Mouse (Mus musculus) c-Kit-negative CD71-positive TER-119-positive erythroid progenitor cells, embryonic 14.5 days (primary cell): ENCODE measurements around the gene Iqgap2.

Experiments
- DNase-seq: peaks from one replicate; pipeline ENCODE4 v3.0.0-alpha.2; 2013; ENCODE audit warnings: low read depth, low spot score

Iqgap2 gene

DNA sequence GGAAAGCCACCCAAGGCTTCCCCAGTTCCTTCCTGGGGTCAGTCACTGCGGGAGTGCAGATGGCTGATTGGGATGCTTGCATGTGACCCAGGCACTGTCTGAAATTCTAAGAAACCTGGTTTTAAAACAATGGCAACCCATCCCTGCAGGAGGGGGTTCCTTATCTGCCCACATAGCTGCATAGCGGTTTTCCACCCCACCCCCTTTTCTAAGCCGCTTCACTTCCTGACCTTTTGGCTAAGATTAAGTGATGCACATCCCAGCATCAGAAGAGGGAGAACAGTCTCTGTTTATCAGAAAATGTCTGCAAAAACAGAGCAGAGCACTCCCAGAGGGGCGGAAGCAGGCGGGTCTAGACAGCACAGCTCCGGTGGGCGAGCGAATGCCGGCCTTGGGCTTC, 234.6 kb downstream of the Iqgap2 start:
- no peak for DNase-seq

DNA sequence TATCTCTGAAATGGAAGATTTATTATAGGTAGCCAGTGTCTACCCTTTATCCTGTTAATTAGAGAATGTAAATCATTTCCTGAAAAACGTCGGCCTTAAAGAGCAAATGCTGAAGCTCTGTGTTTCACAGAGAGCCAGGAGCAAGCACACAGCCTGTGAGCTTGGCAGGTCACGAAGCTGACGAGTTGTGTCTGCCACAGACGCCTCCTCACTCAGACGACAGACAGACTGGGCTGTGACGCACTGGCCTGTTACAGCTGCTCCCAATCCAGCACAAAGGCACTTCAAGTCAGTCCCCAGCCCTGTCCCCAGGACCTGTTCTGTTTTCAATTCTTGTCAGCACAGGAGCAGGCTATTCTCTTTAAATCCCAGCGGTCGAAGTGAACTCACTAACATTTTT, 236.4 kb downstream of the Iqgap2 start:
- no peak for DNase-seq

DNA sequence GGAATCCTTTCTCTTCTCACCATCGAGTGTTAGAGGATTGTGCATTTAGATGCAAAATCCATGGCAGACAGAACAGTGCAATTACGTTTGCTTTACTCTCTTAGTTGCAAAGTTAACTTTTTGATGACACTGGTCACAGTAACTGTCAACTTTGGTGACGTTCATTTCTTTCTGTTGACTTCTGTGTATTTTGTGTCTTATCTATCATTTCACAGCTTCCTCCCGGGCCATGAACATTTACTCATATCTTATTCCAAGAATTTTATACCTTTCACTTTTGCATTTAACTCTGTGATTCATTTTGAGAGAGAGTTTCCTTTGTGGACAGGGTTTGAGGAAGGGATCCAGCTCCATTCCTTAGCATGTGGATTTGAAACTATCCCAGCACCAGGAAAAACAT, 238.0 kb downstream of the Iqgap2 start:
- DNase-seq, result no peak

DNA sequence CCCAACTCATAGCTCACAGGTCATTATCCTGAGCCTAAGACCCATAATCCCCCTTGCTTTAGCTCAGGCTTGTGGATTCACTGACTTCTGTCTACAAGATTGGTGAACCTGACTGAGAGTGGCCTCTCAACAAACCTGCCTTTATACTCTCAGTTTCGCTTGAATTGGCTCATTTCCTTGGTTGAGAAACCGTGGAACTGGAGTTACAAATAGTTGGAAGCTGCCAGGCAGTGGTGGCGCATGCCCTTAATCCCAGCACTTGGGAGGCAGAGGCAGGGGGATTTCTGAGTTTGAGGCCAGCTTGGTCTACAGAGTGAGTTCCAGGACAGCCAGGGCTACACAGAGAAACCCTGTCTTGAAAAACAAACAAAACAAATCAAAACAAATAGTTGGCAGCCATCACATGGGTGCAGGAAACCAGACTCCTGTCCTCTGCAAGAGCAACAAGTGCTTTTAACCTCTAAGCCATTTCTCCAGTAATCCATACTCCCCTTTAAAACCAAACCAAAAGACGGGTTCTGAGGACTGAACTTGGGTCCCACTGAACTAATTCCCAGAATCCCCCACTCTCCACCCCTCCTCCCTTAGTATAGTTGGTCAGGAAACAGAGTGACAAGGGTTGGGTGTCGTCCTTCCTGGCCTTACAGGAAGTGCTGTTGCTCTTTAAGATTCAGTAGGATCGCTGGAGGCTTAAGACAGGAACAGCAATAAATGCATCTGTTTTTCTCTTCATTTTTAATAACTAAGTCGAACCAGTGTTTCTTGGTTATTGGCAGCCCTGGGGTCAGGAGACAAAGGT, 239.7 kb downstream of the Iqgap2 start:
- DNase-seq, result no peak

DNA sequence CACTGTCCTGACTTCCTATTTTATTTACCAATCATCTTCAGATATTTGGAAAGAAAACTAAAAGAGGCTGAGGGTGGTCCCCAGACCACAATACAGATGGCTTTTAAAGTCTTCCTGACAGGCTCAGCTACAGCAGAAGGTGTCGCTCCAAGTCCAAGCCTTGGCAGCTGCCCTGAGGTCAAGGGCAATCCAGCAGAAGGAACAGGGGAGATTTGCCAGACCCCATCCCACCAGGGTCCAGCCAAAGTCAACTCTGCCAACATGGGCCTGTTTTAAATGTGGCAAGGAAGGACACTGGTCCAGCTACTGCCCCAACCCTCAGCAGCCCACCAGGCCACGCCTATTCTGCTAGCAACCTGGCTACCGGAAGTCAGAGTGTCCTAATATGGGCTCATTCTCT, 241.8 kb downstream of the Iqgap2 start:
- no peak for DNase-seq

DNA sequence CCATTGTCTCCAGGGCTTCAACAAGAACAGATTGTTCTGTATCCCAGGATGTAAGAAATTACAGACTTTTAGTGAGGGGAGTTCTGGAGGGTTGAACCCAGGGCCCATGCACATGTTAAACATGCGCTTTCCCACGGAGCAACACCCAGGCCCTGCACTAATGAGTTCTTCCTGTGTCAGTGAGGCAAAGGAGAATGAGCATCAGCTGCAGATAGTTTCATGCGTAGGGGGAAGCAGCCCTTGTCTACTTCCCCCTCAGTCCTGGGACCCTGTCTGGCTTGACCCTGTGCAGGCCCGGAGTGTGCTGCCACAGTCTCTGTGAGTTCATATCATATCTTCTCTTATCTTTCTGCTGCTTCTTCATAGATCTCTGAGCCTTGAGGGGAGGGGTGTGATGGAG, 244.5 kb downstream of the Iqgap2 start:
- DNase-seq, result no peak

DNA sequence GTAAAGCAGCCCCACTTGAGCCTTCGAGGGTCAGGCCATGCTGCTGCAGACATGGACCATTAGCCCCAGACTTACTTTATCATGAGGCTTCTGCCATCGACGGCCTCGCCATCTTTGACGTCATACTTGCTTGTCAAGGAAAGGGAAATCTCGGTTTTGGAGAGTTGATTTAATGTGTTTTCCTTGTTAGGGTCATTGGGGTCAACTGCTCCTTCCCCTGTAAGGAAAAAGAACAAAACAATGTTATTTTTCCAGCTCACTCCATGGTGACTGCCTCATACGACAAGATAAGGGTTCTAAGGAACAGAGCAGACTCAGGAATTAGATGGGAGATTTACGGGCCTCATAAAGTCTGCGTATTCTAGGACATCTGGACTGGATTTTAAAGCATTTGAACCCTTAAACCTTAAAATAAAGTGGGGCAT, 245.0 kb downstream of the Iqgap2 start:
- no peak for DNase-seq

DNA sequence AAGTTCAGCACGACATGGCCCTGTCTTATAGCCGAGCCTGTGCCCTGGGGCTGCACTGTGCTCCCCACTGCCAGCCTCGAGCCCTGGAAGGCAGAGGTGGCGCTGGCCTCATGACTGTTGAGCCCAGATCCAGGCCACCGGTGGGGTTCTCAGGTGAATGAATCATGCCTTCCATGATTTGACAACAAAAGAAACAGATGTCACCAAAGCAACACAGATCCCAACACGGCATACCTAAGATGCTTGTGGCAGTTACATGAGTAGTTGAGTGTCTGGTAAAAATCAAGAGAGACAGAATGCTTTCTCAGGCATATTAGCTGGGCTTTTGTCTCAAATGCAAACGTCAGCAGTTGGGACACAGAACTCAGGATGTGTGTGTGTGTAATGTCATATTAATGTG, 248.0 kb downstream of the Iqgap2 start:
- DNase-seq, result no peak

DNA sequence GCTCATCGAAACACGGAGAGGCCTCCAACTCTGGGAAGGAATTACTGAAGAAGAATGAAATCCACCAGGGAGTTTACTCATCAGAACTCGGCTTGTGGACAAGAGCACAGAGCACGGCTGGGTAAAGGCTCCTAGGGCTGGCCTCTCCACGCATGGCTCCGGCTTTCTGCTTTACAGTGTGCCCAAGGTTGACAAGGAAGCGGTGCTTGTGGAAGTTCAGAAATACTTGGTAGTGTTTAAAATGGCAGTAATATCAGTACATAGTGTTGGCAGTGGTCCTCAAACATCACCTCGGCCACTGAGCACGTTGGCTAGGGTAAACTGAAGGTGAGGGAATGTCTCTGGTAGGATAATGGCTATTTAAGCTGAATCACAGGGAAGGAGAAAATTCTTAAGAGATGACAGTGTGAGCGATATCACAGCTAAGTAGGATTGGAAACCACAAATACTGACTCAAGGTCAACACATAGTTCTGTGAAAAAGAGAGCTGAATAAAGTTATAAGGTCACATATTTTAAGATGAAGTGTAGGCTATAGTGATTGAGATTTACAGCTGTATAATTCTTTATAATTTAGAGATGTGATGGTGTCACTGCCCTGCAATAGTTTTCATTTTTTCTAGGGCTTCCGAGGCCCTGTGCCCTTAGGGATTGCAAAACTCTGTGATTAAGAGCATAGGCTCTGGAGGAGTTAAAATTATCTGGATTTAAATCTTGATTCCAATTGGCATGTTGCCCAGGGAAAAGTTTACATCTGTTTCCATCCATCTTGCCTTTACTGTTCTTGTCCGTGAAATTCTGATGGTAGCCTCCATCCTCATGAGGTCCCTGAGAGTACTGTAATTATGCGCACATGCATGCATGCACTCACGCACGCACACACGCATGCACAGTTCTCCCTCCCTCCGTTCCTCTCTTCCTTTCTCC, 250.4 kb downstream of the Iqgap2 start:
- DNase-seq, result no peak

DNA sequence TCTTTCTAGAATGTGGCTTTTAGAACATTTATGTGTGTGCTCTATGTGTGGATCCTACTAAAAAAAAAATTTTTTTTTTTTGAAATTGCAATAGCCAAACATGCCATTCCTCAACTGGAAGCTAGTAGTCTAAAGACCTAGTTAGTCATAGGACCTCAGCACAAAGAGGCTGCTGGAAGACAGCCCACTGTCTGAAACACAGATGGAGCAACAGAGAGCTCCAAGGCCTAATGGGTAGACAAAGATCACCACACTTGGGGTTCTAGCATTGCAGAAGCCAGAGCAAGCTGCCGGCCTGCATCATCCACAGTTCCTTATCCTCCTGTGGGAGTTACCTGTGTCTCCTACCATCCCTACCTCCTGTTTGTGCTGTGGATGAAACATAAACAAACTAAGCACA, 251.3 kb downstream of the Iqgap2 start:
- no peak for DNase-seq

DNA sequence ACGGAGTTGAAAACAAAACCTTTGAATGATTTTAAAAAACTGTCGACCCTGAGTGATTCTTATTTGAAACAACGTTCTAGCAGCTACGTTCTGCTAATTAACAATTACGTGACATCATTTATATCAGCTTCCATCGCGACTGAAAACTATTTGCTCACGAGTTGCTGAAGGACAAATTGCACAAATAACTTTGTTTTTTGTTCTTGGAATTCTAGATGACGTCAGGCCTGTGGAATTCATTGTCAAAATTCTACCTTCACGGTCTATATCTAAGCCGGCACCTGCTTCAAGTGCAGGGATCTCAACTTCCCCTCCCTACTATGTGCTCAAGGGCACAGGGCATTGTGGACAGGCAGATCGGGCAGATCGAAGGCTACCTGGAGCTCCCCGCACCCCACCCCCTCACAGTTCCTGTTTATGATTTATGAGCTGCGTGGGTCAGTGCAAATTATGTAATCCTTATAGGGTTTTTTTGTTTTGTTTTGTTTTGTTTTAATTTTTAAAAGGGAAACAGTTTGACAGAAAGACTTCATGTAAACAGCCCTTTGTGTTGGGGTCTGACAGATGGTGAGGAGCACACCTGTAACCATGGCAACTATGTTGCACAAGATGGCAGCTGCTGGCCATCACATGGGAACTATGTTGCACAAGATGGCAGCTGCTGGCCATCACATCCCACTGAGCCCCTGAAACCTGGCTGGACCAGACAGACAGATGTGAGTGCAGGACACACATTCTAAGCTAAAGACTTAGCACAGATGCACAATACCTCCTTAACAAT, 252.2 kb downstream of the Iqgap2 start:
- no peak for DNase-seq

DNA sequence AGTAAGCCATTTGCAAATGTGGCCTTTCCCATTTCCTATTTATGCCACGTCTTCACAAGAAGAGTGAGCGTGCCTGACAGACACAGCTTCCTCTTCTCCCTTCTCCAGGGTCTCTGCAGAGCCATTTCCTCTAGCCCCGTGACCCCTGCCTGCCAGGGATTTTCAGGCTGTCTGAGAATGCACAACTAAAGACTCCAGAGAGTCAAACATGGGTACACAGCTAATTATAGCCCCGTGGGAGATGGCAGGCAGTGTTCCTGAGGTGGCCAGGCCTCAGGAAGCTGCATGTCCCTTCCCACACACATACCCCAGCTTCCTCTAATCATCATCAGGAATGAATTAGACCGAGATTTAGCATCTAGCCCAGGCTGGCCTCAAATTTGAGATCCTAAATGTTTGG, 252.8 kb downstream of the Iqgap2 start:
- no peak for DNase-seq

DNA sequence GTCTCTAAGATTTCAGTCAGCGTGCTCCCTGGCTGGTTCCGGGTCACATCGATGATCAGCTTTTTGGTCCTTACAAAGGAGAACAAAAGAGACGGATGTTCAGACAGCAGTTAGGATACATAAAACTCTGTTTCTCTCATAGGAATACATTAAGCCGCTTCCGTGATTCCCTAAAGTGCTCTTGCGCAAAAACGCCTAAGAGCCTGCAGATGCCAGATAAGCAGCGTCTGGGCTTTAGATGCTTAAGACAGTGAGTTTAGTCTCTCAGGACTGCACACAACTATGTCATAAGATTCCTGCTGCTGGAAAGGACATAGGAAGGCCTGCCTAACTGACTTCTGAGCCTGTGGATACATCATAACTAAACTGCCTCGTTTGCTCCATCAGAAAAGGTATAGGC, 254.0 kb downstream of the Iqgap2 start:
- DNase-seq, result no peak

DNA sequence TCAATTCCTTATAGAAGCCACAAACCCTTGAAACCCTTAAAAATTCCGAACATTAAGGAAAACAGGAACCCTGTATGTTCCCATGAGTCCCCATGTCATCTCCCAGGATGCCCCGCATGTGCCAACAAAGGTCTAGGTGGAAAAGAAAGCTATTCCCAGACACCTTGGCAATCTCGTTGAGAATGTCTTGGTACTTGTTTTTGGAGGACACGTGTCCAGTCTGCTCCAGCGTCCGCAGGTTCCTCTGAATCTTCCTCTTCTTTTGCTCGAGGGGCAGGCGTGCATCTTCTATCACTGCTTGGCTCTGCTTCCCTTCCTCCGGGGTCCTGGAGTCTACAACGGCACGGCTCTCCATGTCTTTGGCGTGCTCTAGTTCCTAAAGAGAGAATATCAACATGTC, 256.4 kb downstream of the Iqgap2 start:
- DNase-seq, result no peak

DNA sequence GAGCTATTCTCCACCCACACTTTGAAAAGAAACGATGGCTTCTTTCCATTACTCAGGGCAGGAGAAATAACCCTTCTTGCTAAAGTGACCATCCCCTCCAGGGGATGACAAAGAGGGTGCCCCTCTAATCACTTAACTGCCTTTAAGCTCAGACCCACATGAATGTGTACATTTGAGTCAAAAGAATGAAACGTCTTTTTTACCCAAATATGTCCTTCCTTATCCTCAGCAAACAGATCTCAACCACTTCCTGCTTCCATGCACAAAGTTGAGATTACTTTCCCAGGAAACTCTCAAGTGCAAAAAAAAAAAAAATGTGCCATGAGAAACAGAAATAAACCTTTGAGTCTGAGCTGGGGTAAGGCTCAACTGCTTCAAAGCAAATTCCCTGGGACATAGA, 257.3 kb downstream of the Iqgap2 start:
- DNase-seq, result no peak

DNA sequence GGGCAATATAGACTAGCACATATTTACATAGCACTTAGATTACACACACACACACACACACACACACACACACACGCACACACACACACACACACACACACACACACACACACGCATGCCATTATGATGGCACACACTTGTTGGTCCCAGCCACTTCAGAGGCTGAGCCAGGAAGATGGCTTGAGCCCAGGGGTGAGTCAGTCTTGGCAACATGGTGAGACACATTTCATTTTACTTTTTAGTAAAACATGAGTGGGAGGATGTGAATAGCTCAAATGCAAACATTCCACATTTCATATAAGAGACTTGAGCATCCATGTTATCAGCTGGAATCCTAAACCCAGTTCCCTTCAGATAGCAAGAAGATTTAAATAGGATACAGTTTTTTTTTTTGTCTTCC, 258.3 kb downstream of the Iqgap2 start:
- DNase-seq, result no peak

DNA sequence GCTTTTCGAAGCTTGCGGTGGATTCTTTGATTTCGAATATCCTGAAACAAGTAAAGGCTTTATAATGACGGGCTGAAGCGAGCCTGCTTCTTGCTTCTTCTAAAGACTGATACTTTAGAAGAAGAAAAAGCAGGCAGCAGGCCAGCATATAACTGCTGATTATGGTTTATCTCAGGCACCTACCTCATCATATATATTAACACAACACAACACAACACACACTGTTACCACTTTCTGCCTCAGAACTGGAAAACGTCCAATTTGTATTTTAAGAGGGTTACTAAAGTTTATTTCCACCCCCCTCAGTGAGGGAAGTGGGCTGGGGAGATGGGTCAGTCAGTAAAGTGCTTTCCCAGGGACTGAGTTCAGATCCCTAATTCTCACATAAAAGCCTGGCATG, 259.6 kb downstream of the Iqgap2 start:
- DNase-seq, result no peak

DNA sequence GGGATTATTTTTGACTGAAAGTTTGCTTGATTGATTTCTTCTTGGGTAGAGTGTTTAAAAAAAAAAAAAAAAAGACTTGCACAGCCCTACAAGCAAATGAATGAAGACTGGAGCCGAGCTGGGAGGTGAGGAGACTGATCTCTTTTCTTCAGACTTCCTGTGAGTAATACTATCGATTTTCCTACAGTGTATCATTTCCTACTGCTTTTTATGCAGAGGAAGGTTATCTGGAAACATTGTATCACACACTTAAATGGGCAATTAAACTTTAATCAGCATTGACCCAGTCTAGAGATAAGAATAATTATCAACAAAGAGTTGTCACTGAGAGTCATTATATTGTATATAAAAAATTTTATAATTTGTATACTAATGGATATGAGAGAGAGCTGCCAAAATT, 261.0 kb downstream of the Iqgap2 start:
- DNase-seq, result no peak

DNA sequence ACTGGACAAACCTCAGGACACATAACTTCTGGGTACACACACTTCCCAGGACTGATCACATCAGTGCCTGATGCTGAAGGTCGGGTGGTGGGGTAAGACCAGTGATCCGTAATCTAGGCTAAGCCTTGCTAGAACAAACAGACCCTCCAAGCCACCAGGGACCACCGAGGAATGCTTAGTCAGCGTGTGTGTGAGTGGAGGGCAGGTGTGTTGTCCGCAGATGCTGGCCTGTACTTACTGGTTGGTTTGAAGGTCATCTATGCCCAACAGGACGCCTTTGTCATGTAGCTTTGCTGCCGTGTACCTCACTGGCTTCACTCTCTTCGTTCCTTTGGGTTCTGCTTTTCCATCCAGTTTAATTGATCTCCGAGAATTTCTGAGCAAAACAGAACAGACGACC, 262.0 kb downstream of the Iqgap2 start:
- no peak for DNase-seq

DNA sequence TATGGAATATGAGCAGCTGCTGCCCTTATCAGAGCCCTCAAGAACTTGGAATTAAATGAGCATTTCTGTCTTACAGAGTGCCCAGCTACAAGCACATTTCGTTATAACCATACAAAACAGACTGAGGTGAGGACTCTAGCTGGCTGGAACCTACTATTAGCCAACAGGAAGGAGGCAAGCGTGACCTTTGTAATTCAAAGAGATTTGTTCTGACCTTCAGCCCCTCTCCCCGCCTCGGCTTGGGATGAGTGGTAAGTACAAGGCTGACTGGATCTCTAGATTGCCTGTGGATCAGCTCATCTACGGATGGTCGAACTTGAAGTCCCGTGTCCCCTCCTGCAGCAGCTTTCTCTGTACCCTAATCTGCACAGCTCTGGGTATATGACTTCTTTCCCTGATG, 265.0 kb downstream of the Iqgap2 start:
- DNase-seq, result no peak

DNA sequence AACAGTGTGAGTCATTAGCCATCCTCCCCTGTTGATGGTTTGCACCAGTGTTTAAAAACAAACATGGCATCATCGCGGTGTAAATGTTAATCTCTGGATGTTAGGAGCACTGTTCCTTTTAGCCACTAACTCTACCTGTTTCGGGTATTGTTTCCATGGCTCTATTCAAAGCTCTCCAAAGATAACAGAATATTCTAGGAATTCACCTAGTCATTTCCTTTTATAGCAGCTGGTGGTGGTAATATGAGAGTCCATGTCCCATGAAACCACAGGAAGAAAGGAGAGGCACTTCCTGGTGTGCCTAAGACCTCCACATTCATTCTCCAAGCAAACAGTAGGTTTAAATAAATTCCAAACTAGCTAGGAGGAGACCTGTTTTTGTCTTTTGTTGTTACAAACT, 268.7 kb downstream of the Iqgap2 start:
- DNase-seq, result no peak

DNA sequence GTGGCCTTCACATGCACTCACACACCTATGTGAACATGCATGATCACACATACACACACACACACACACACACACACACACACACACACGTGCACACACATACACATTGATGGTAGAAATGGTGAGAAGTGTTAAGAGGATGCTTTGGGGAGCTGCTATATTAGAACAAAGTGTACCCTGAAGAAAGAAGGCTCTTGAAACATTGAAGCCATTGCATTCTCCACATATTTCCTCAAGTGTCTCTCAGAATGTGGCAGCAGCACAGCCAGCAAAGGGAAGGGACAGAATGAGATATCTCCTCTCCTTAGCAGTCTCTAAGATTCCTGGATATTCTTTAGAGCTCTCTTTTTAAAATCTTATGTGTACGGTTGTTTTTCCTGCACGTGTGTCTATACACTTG, 270.2 kb downstream of the Iqgap2 start:
- no peak for DNase-seq
